Mouse (Mus musculus) MEL (cell line): ENCODE data around the gene Coro7. TPM values are rescaled to one million over a fixed set of nuclear protein-coding genes. Genes with fewer than 3 reads are reported as not detected.

Experiments used
- DNase-seq: peaks from one replicate; pipeline ENCODE4 v3.0.0; 2011; ENCODE audit warnings: low read depth, low spot score
- H3K27ac ChIP-seq: 2 replicates; pipeline ENCODE4 v1.5.1; 2012; ENCODE audit warnings: low read depth, mild to moderate bottlenecking, control low read depth, low read length, moderate library complexity; ENCODE audit not compliant: control insufficient read depth
- H3K27me3 ChIP-seq, 2 experiments: fragments of 150-350 bp in 1 of 2; sonication (generic) in 1 of 2; 2 replicates each; pipeline ENCODE4 v1.6.1; 2012; ENCODE audit warnings: low read length in 2 of 2, mild to moderate bottlenecking in 2 of 2, improper control_type of control experiment in 1 of 2, moderate library complexity in 1 of 2; ENCODE audit not compliant: insufficient read depth in 2 of 2, control insufficient read depth in 1 of 2
- H3K36me3 ChIP-seq, 2 experiments: 2 replicates each; pipeline ENCODE4 v1.6.1; 2012 to 2014; ENCODE audit warnings: low read length in 2 of 2, improper control_type of control experiment in 1 of 2, inconsistent platforms in 1 of 2, mild to moderate bottlenecking in 1 of 2; ENCODE audit not compliant: insufficient read depth in 2 of 2, control insufficient read depth in 1 of 2
- H3K4me1 ChIP-seq, 2 experiments: fragments of 150-350 bp in 1 of 2; sonication (generic) in 1 of 2; 2 replicates each; pipeline ENCODE4 v1.6.1; 2012; ENCODE audit warnings: low read length in 2 of 2, improper control_type of control experiment in 1 of 2, mild to moderate bottlenecking in 1 of 2; ENCODE audit not compliant: insufficient read depth in 2 of 2, control insufficient read depth in 1 of 2
- H3K4me3 ChIP-seq, 2 experiments: fragments of 150-350 bp in 1 of 2; sonication (generic) in 1 of 2; 2 replicates each; pipeline ENCODE4 v1.5.1; 2012; ENCODE audit warnings: low read depth in 2 of 2, low read length in 2 of 2, mild to moderate bottlenecking in 2 of 2, moderate library complexity in 2 of 2, control low read depth in 1 of 2, improper control_type of control experiment in 1 of 2; ENCODE audit not compliant: control insufficient read depth in 1 of 2, insufficient read depth in 1 of 2
- H3K79me2 ChIP-seq: 2 replicates; pipeline ENCODE4 v1.6.1; 2012; ENCODE audit warnings: mild to moderate bottlenecking, low read length, moderate library complexity; ENCODE audit not compliant: control insufficient read depth, poor library complexity, insufficient read depth
- H3K9ac ChIP-seq: 2 replicates; pipeline ENCODE4 v1.6.1; 2012; ENCODE audit warnings: low read depth, mild to moderate bottlenecking, control low read depth, low read length, moderate library complexity; ENCODE audit not compliant: control insufficient read depth, poor library complexity, severe bottlenecking
- H3K9me3 ChIP-seq: fragments of 150-350 bp; sonication (generic); replicated peaks from 2 replicates; pipeline ENCODE4 v1.6.1; 2012; ENCODE audit warnings: mild to moderate bottlenecking, low read length, improper control_type of control experiment, moderate library complexity; ENCODE audit not compliant: insufficient read depth
- BHLHE40 ChIP-seq: IDR thresholded peaks from 2 replicates; pipeline ENCODE4 v1.6.1; 2012; ENCODE audit warnings: low read depth, mild to moderate bottlenecking, inconsistent platforms, low read length, improper control_type of control experiment, borderline replicate concordance
- CHD1 ChIP-seq: IDR thresholded peaks from 2 replicates; pipeline ENCODE4 v1.6.1; 2012; ENCODE audit warnings: low read depth, mild to moderate bottlenecking, inconsistent platforms, low read length, improper control_type of control experiment
- CHD2 ChIP-seq: IDR thresholded peaks from 2 replicates; pipeline ENCODE4 v1.6.1; 2011; ENCODE audit warnings: low read length, improper control_type of control experiment
- E2F4 ChIP-seq: IDR thresholded peaks from 2 replicates; pipeline ENCODE4 v1.6.1; 2011; ENCODE audit warnings: low read depth, low read length, improper control_type of control experiment, borderline replicate concordance
- ELF1 ChIP-seq: IDR thresholded peaks from 2 replicates; pipeline ENCODE4 v1.6.1; 2014; ENCODE audit warnings: low read depth, mild to moderate bottlenecking, inconsistent platforms, low read length, improper control_type of control experiment, moderate library complexity
- EP300 ChIP-seq, 2 experiments: IDR thresholded peaks; 2 replicates each; pipeline ENCODE4 v1.6.1; 2011; ENCODE audit warnings: improper control_type of control experiment in 2 of 2, low read length in 2 of 2, low read depth in 1 of 2, mild to moderate bottlenecking in 1 of 2
- GABPA ChIP-seq: IDR thresholded peaks from 2 replicates; pipeline ENCODE4 v1.6.1; 2012; ENCODE audit warnings: low read depth, mild to moderate bottlenecking, inconsistent platforms, low read length, improper control_type of control experiment, moderate library complexity
- KAT2A ChIP-seq: conservative IDR thresholded peaks from 2 replicates; pipeline ENCODE4 v1.6.1; 2012; ENCODE audit warnings: low read depth, low read length, improper control_type of control experiment, inconsistent platforms
- MAX ChIP-seq: IDR thresholded peaks from 2 replicates; pipeline ENCODE4 v1.6.1; 2011; ENCODE audit warnings: low read length, improper control_type of control experiment
- MAZ ChIP-seq: IDR thresholded peaks from 2 replicates; pipeline ENCODE4 v1.6.1; 2012; ENCODE audit warnings: low read depth, mild to moderate bottlenecking, inconsistent platforms, low read length, improper control_type of control experiment
- MXI1 ChIP-seq: IDR thresholded peaks from 2 replicates; pipeline ENCODE4 v1.6.1; 2011; ENCODE audit warnings: mild to moderate bottlenecking, low read depth, low read length, improper control_type of control experiment
- MYB ChIP-seq: IDR thresholded peaks from 2 replicates; pipeline ENCODE4 v1.6.1; 2011; ENCODE audit warnings: mild to moderate bottlenecking, low read depth, low read length, improper control_type of control experiment
- NELFE ChIP-seq: IDR thresholded peaks from 2 replicates; pipeline ENCODE4 v1.6.1; 2011; ENCODE audit warnings: low read depth, low read length, improper control_type of control experiment
- NRF1 ChIP-seq: IDR thresholded peaks from 2 replicates; pipeline ENCODE4 v1.6.1; 2014; ENCODE audit warnings: low read depth, mild to moderate bottlenecking, inconsistent platforms, low read length, improper control_type of control experiment, moderate library complexity; ENCODE audit not compliant: poor library complexity, insufficient read depth, severe bottlenecking
- RCOR1 ChIP-seq: IDR thresholded peaks from 2 replicates; pipeline ENCODE4 v1.6.1; 2012; ENCODE audit warnings: low read depth, mild to moderate bottlenecking, inconsistent platforms, low read length, improper control_type of control experiment
- SIN3A ChIP-seq: IDR thresholded peaks from 2 replicates; pipeline ENCODE4 v1.6.1; 2012; ENCODE audit warnings: low read length, improper control_type of control experiment, inconsistent platforms
- SMC3 ChIP-seq: IDR thresholded peaks from 2 replicates; pipeline ENCODE4 v1.6.1; 2011; ENCODE audit warnings: low read depth, low read length, improper control_type of control experiment
- TAL1 ChIP-seq: IDR thresholded peaks from 2 replicates; pipeline ENCODE4 v1.6.1; 2012; ENCODE audit warnings: mild to moderate bottlenecking, inconsistent platforms, low read length, moderate library complexity, mixed read lengths
- polyA plus RNA-seq, 2 experiments: library from polyadenylated mRNA; stranded (reverse) in 1 of 2; unstranded in 1 of 2; fragments of >175 nt in 1 of 2; fragments of >200 nt in 1 of 2; gene quantifications; 2 replicates each; pipeline versions ENCODE4 v1.2.1 to v1.2.4; 2012; ENCODE audit warnings: low replicate concordance in 2 of 2, low read depth in 1 of 2; ENCODE audit not compliant: insufficient read length in 2 of 2, insufficient read depth in 1 of 2, missing spikeins in 1 of 2
- total RNA-seq: library from RNA; depleted of rRNA; stranded (reverse); fragments of 300-350 nt; gene quantifications from 2 replicates; pipeline ENCODE4 v1.2.3, GENCODE M21; 2012

The Coro7 gene
- total and polyA plus RNA-seq, 3 experiments, result 9.8 to 38.3 TPM; not detected in 1

- TF ChIP-seq RCOR1 (0 out of 2 replicates have a peak, but pooled peaks have one; percentile 10), NRF1 (no peak), KAT2A (no peak), NELFE (0 out of 2 replicates have a peak, but pooled peaks have one; percentile 5), BHLHE40 (no peak), MAX (no peak), SMC3 (no peak), E2F4 (no peak), GABPA (no peak), CHD1 (no peak)
These were observed 93.7 kb downstream of the Coro7 start (continued) for GRCm38 (mm10) chr16:4585642-4586530.

GRCm38 (mm10) chr16:4584438-4584837 lies 95.1 kb downstream of the Coro7 start:
- DNase-seq, result no peak
- no peak overlapping the region for H3K9ac ChIP-seq
- no peak overlapping the region for H3K27ac ChIP-seq
- no peaks in the 10 kb centered on the region for H3K27me3 ChIP-seq
- peaks cover 12 to 35% of the 10 kb centered on the region in 2 experiments for H3K4me1 ChIP-seq
- H3K4me3 ChIP-seq, result no peak overlapping the region; a peak in 2 of 4 replicates
- no peaks in the 10 kb centered on the region for H3K79me2 ChIP-seq
- TF ChIP-seq EP300 (IDR thresholded peaks at IDR 0.05; ENCODE audit: low read depth in 1 of 2, low read length in 2 of 2) (no peak), CHD2 (no peak), MXI1 (no peak), MAX (no peak), ELF1 (no peak), MYB (no peak), SIN3A (no peak), TAL1 (no peak), MAZ (no peak), RCOR1 (no peak), GABPA (no peak), CHD1 (no peak)
- TF ChIP-seq, all 39 proteins: peak for 0
- no peaks in the 10 kb centered on the region for H3K9me3 ChIP-seq
- peaks cover 0 to 21% of the 10 kb centered on the region in 2 experiments; a peak in 2 of 4 replicates for H3K36me3 ChIP-seq
